Mouse (Mus musculus): Measurements from ENCODE around the gene Pdzd2. TPM values are rescaled to one million over a fixed set of nuclear protein-coding genes. Genes with fewer than 3 reads are reported as not detected.
"Not testable (repeated sequence)": the region's sequence is repeated elsewhere in the genome, so short reads cannot be mapped to it uniquely, and the experiment has no call there.

Pdzd2 gene
- polyA plus RNA-seq, 1 experiment from 2014 or later = 22.1 TPM

GRCm38 (mm10) chr15:12368850-12369249 is 370.9 kb downstream of the Pdzd2 start:
- Histone ChIP-seq H3K36me3 (ENCODE audit: control insufficient read depth, insufficient read depth, low read length) (no peaks in the 10 kb centered on the region), H3K4me2 (ENCODE audit: low read depth, severe bottlenecking) (no peak overlapping the region), H3K9me3 (ENCODE audit: control insufficient read depth, low read length) (no peaks in the 10 kb centered on the region), H3K4me1 (ENCODE audit: control insufficient read depth, insufficient read depth, low read length) (peaks cover 5% of the 10 kb centered on the region; the same call in 1 of the 2 replicates), H3K27me3 (ENCODE audit: control insufficient read depth, insufficient read depth, low read length) (no peaks in the 10 kb centered on the region), H3K4me3 (ENCODE audit: low read depth, low read length) (no peak overlapping the region), H3K9ac (ENCODE audit: low read length) (no peak overlapping the region), H3K27ac (replicated peaks; ENCODE audit: low read depth, low read length) (no peak overlapping the region)
- DNase-seq (ENCODE audit: low spot score) = no peak
- ATAC-seq (ENCODE audit: insufficient number of reproducible peaks, low FRiP score, low TSS enrichment, low read depth) = no peak
- 81% methylated on average over 4 of the region's 4 CpGs for WGBS

GRCm38 (mm10) chr15:12368357-12368756 is 371.4 kb downstream of the Pdzd2 start:
- Histone ChIP-seq H3K4me2 (ENCODE audit: low read depth, severe bottlenecking) (no peak overlapping the region), H3K4me1 (ENCODE audit: control insufficient read depth, insufficient read depth, low read length) (0 out of 2 replicates have a peak, but pooled peaks cover 2% of the 10 kb centered on the region), H3K9me3 (ENCODE audit: control insufficient read depth, low read length) (no peaks in the 10 kb centered on the region), H3K36me3 (ENCODE audit: control insufficient read depth, insufficient read depth, low read length) (no peaks in the 10 kb centered on the region), H3K9ac (ENCODE audit: low read length) (no peak overlapping the region), H3K27me3 (ENCODE audit: control insufficient read depth, insufficient read depth, low read length) (no peaks in the 10 kb centered on the region), H3K27ac (replicated peaks; ENCODE audit: low read depth, low read length) (no peak overlapping the region), H3K4me3 (ENCODE audit: low read depth, low read length) (no peak overlapping the region)
- WGBS = 87% methylated on average over 11 of the region's 11 CpGs
- ATAC-seq (ENCODE audit: insufficient number of reproducible peaks, low FRiP score, low TSS enrichment, low read depth) (no peak), DNase-seq (ENCODE audit: low spot score) (no peak)

- H3K9me3 ChIP-seq (ENCODE audit: control insufficient read depth, low read length) = no peaks in the 10 kb centered on the region
- no peak overlapping the region for H3K27ac ChIP-seq (replicated peaks; ENCODE audit: low read depth, low read length)
- H3K4me2 ChIP-seq (ENCODE audit: low read depth, severe bottlenecking) = no peak overlapping the region
- no peaks in the 10 kb centered on the region for H3K36me3 ChIP-seq (ENCODE audit: control insufficient read depth, insufficient read depth, low read length)
- ATAC-seq (ENCODE audit: insufficient number of reproducible peaks, low FRiP score, low TSS enrichment, low read depth) = no peak
- no peak overlapping the region for H3K9ac ChIP-seq (ENCODE audit: low read length)
- H3K4me3 ChIP-seq (ENCODE audit: low read depth, low read length) = no peak overlapping the region
- no peaks in the 10 kb centered on the region for H3K27me3 ChIP-seq (ENCODE audit: control insufficient read depth, insufficient read depth, low read length)
- H3K4me1 ChIP-seq (ENCODE audit: control insufficient read depth, insufficient read depth, low read length) = 0 out of 2 replicates have a peak, but pooled peaks cover 2% of the 10 kb centered on the region
- DNase-seq (ENCODE audit: low spot score) = no peak
- 66% methylated on average over 13 of the region's 13 CpGs for WGBS
These were observed 372.2 kb downstream of the Pdzd2 start for GRCm38 (mm10) chr15:12367306-12368080.

- H3K9me3 ChIP-seq (ENCODE audit: control insufficient read depth, low read length); H3K4me1 ChIP-seq (ENCODE audit: control insufficient read depth, insufficient read depth, low read length); H3K4me3 ChIP-seq (ENCODE audit: low read depth, low read length); H3K27ac ChIP-seq (replicated peaks; ENCODE audit: low read depth, low read length); H3K36me3 ChIP-seq (ENCODE audit: control insufficient read depth, insufficient read depth, low read length); DNase-seq (ENCODE audit: low spot score); H3K9ac ChIP-seq (ENCODE audit: low read length); H3K4me2 ChIP-seq (ENCODE audit: low read depth, severe bottlenecking); ATAC-seq (ENCODE audit: insufficient number of reproducible peaks, low FRiP score, low TSS enrichment, low read depth); H3K27me3 ChIP-seq (ENCODE audit: control insufficient read depth, insufficient read depth, low read length): not testable (repeated sequence)
- WGBS = 95% methylated on average over 11 of the region's 11 CpGs
These were observed 373.0 kb downstream of the Pdzd2 start for GRCm38 (mm10) chr15:12366580-12367305.

GRCm38 (mm10) chr15:12366072-12366469 is 373.7 kb downstream of the Pdzd2 start:
- H3K9me3 ChIP-seq (ENCODE audit: control insufficient read depth, low read length) = no peaks in the 10 kb centered on the region
- H3K4me1 ChIP-seq (ENCODE audit: control insufficient read depth, insufficient read depth, low read length) = no peaks in the 10 kb centered on the region
- DNase-seq (ENCODE audit: low spot score) = no peak
- 56% methylated on average over 3 of the region's 3 CpGs for WGBS
- no peak overlapping the region for H3K27ac ChIP-seq (replicated peaks; ENCODE audit: low read depth, low read length)
- no peak overlapping the region for H3K4me3 ChIP-seq (ENCODE audit: low read depth, low read length)
- no peak for ATAC-seq (ENCODE audit: insufficient number of reproducible peaks, low FRiP score, low TSS enrichment, low read depth)
- no peak overlapping the region for H3K4me2 ChIP-seq (ENCODE audit: low read depth, severe bottlenecking)
- no peaks in the 10 kb centered on the region for H3K27me3 ChIP-seq (ENCODE audit: control insufficient read depth, insufficient read depth, low read length)
- no peaks in the 10 kb centered on the region for H3K36me3 ChIP-seq (ENCODE audit: control insufficient read depth, insufficient read depth, low read length)
- H3K9ac ChIP-seq (ENCODE audit: low read length) = no peak overlapping the region

- Histone ChIP-seq H3K27ac (replicated peaks; ENCODE audit: low read depth, low read length) (no peak overlapping the region), H3K9ac (ENCODE audit: low read length) (no peak overlapping the region), H3K4me3 (ENCODE audit: low read depth, low read length) (no peak overlapping the region), H3K4me1 (ENCODE audit: control insufficient read depth, insufficient read depth, low read length) (no peaks in the 10 kb centered on the region), H3K4me2 (ENCODE audit: low read depth, severe bottlenecking) (no peak overlapping the region), H3K36me3 (ENCODE audit: control insufficient read depth, insufficient read depth, low read length) (no peaks in the 10 kb centered on the region), H3K27me3 (ENCODE audit: control insufficient read depth, insufficient read depth, low read length) (no peaks in the 10 kb centered on the region), H3K9me3 (ENCODE audit: control insufficient read depth, low read length) (no peaks in the 10 kb centered on the region)
- ATAC-seq (ENCODE audit: insufficient number of reproducible peaks, low FRiP score, low TSS enrichment, low read depth) (no peak), DNase-seq (ENCODE audit: low spot score) (no peak)
- 81% methylated on average over 15 of the region's 15 CpGs for WGBS
These were observed 374.2 kb downstream of the Pdzd2 start for GRCm38 (mm10) chr15:12365416-12366071.

GRCm38 (mm10) chr15:12364096-12364495 is 375.6 kb downstream of the Pdzd2 start:
- Histone ChIP-seq H3K4me3 (ENCODE audit: low read depth, low read length) (no peak overlapping the region), H3K9ac (ENCODE audit: low read length) (no peak overlapping the region), H3K9me3 (ENCODE audit: control insufficient read depth, low read length) (no peaks in the 10 kb centered on the region), H3K4me1 (ENCODE audit: control insufficient read depth, insufficient read depth, low read length) (no peaks in the 10 kb centered on the region), H3K36me3 (ENCODE audit: control insufficient read depth, insufficient read depth, low read length) (no peaks in the 10 kb centered on the region), H3K4me2 (ENCODE audit: low read depth, severe bottlenecking) (no peak overlapping the region), H3K27ac (replicated peaks; ENCODE audit: low read depth, low read length) (no peak overlapping the region), H3K27me3 (ENCODE audit: control insufficient read depth, insufficient read depth, low read length) (no peaks in the 10 kb centered on the region)
- no peak for ATAC-seq (ENCODE audit: insufficient number of reproducible peaks, low FRiP score, low TSS enrichment, low read depth)
- no peak for DNase-seq (ENCODE audit: low spot score)
- WGBS = 88% methylated on average over 4 of the region's 4 CpGs

- Histone ChIP-seq H3K4me1 (ENCODE audit: control insufficient read depth, insufficient read depth, low read length) (no peaks in the 10 kb centered on the region), H3K9ac (ENCODE audit: low read length) (no peak overlapping the region), H3K9me3 (ENCODE audit: control insufficient read depth, low read length) (no peaks in the 10 kb centered on the region), H3K36me3 (ENCODE audit: control insufficient read depth, insufficient read depth, low read length) (no peaks in the 10 kb centered on the region), H3K4me3 (ENCODE audit: low read depth, low read length) (no peak overlapping the region), H3K27ac (replicated peaks; ENCODE audit: low read depth, low read length) (no peak overlapping the region), H3K4me2 (ENCODE audit: low read depth, severe bottlenecking) (no peak overlapping the region), H3K27me3 (ENCODE audit: control insufficient read depth, insufficient read depth, low read length) (no peaks in the 10 kb centered on the region)
- DNase-seq (ENCODE audit: low spot score) = no peak
- 89% methylated on average over 6 of the region's 6 CpGs for WGBS
- ATAC-seq (ENCODE audit: insufficient number of reproducible peaks, low FRiP score, low TSS enrichment, low read depth) = no peak
These were observed 377.1 kb downstream of the Pdzd2 start for GRCm38 (mm10) chr15:12362701-12363040.

Data from limb, embryonic 11.5 days (tissue).